Mouse (Mus musculus) gastrocnemius, adult 18-20 months (tissue): ENCODE results near the gene Zfp775. TPM values are rescaled to one million over a fixed set of nuclear protein-coding genes. Genes with fewer than 3 reads are reported as not detected.

Experiments used
- DNase-seq: peaks from one replicate; pipeline ENCODE4 v3.0.0; 2021; ENCODE audit warnings: low spot score
- total RNA-seq, 2 experiments: library from RNA; stranded (reverse); gene quantifications; 2 replicates each; pipeline ENCODE4 v1.2.3; 2021

The Zfp775 gene
- total RNA-seq, 2 experiments from 2014 or later = 8.8 TPM

DNA sequence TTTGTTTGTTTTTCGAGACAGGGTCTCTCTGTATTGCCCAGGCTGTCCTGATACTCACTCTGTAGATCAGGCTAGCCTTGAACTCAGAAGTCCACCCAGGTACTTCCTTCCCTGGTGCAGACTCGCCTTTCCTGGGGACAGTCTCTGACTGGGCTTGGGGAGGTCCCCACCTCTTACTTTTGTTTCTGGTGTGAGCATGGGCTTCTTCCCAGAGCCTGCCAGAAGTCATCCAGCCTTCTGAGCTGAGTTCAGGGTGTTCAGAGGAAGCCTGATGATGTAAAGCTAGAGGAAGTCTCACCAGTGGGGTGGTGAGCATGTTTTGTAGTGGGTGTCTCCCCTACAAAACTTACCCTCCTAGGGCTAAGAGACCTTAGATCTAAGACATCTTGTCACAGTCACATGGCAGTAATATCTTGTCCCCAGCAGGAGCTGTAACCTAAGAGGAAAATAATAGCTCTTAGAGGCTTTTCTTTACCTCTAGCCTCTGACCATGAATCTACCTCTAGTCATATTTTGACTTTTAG, 67.6 kb downstream of the Zfp775 start:
- DNase-seq = no peak

Other genes with a start within 250 kb of the Zfp775 start
- gene Krba1, start 206.5 kb upstream of the Zfp775 start, total RNA-seq = 10 to 100 TPM; 15.9 to 18.3 TPM
- 10 to 100 TPM; 50.1 to 57.1 TPM for gene Zfp467, start 156.2 kb upstream of the Zfp775 start, total RNA-seq
- under 1 TPM; 0.19 to 0.71 TPM for gene Sspo, start 153.8 kb upstream of the Zfp775 start, total RNA-seq
- 10 to 100 TPM; 38.5 to 46.1 TPM for gene Atp6v0e2, start 64.4 kb upstream of the Zfp775 start, total RNA-seq
- 10 to 100 TPM; 21.1 to 25.5 TPM for gene Lrrc61, start 47.3 kb upstream of the Zfp775 start, total RNA-seq
- 10 to 100 TPM; 14.6 to 24.8 TPM for gene Rarres2, start 29.3 kb upstream of the Zfp775 start, total RNA-seq
- not detected for gene Gm45021, start 12.5 kb upstream of the Zfp775 start, total RNA-seq
- gene Repin1, start 8.2 kb upstream of the Zfp775 start, total RNA-seq = 10 to 100 TPM; 30.6 to 31.9 TPM
- not detected for gene Gm44965, start 8.1 kb upstream of the Zfp775 start, total RNA-seq
- under 1 TPM; 0.76 to 0.78 TPM for gene AI854703, start 24.7 kb downstream of the Zfp775 start, total RNA-seq
- gene Gimap8, start 45.2 kb downstream of the Zfp775 start, total RNA-seq = 1 to 10 TPM; 1.3 to 2.5 TPM
- gene Gimap9, start 74.1 kb downstream of the Zfp775 start, total RNA-seq = 1 to 10 TPM in 1 of 2 experiments, under 1 TPM in 1; 0.59 to 1.2 TPM
- 1 to 10 TPM; 2.4 to 5.8 TPM for gene Gimap4, start 82.5 kb downstream of the Zfp775 start, total RNA-seq
- gene Gimap6, start 106.2 kb downstream of the Zfp775 start, total RNA-seq = 10 to 100 TPM in 1 of 2 experiments, 1 to 10 TPM in 1; 7.9 to 12.6 TPM
- 1 to 10 TPM in 1 of 2 experiments, not detected in 1; 2.7 TPM for gene Gm28053, start 116.5 kb downstream of the Zfp775 start, total RNA-seq
- gene Gimap7, start 116.6 kb downstream of the Zfp775 start, total RNA-seq = not detected
- 1 to 10 TPM; 1.5 to 2.4 TPM for gene Gimap1, start 137.0 kb downstream of the Zfp775 start, total RNA-seq
- gene Gimap5, start 144.1 kb downstream of the Zfp775 start, total RNA-seq = 1 to 10 TPM in 1 of 2 experiments, under 1 TPM in 1; 0.57 to 1.0 TPM
- gene Gimap3, start 168.8 kb downstream of the Zfp775 start, total RNA-seq = under 1 TPM; 0.09 to 0.28 TPM
- 1 to 10 TPM; 3.3 to 3.9 TPM for gene Tmem176a, start 238.9 kb downstream of the Zfp775 start, total RNA-seq
- gene Tmem176b, start 239.4 kb downstream of the Zfp775 start, total RNA-seq = 1 to 10 TPM; 7.6 to 8.9 TPM